Mouse (Mus musculus) lung, adult 2 months (tissue): Measurements from ENCODE around the gene Epha2.

Source experiments
- CTCF ChIP-seq: fragments of 200-500 bp; IDR thresholded peaks from 2 replicates; pipeline ENCODE4 v1.5.1; 2011; ENCODE audit warnings: mild to moderate bottlenecking, low read length, control low read depth; ENCODE audit not compliant: insufficient read depth
- POLR2A ChIP-seq: fragments of 200-500 bp; IDR thresholded peaks from 2 replicates; pipeline ENCODE4 v1.6.1; 2011; ENCODE audit warnings: low read depth, mild to moderate bottlenecking, control low read depth, low read length, borderline replicate concordance; ENCODE audit errors: extremely low read depth

DNA sequence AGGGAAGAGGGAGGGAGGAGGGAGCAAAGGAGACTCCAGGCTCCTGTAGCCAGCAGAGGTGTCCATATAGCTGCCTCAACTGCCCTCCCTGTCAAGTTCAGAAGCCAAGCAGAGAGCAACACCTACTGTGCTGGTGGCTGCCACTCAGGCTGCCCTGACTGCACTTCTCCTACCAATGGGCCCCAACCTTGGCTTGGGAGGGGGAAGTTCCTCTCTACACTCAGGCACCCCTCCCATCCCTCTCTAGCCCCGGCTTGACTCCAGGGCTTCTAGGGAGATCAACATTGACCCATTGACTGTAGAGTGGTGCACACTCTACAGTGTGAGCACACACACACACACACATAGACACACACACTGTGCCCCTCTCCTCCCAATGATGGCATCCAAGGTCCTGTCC lies 19.5 kb upstream of the Epha2 start:
- TF ChIP-seq CTCF (no peak), POLR2A (no peak)
